Mouse (Mus musculus): ENCODE data around the gene Ano8. TPM values are rescaled to one million over a fixed set of nuclear protein-coding genes. Genes with fewer than 3 reads are reported as not detected.
A peak's percentile ranks its signal among the peaks of the same experiment; 100 is the strongest.
"Not testable (repeated sequence)": the region's sequence is repeated elsewhere in the genome, so short reads cannot be mapped to it uniquely, and the experiment has no call there.

Ano8 gene
- 2.4 and 3.2 TPM in 2 replicates for polyA plus RNA-seq (2016; fragmentation: Nextera tagmentation; extraction: Ambion mirVana)

DNA sequence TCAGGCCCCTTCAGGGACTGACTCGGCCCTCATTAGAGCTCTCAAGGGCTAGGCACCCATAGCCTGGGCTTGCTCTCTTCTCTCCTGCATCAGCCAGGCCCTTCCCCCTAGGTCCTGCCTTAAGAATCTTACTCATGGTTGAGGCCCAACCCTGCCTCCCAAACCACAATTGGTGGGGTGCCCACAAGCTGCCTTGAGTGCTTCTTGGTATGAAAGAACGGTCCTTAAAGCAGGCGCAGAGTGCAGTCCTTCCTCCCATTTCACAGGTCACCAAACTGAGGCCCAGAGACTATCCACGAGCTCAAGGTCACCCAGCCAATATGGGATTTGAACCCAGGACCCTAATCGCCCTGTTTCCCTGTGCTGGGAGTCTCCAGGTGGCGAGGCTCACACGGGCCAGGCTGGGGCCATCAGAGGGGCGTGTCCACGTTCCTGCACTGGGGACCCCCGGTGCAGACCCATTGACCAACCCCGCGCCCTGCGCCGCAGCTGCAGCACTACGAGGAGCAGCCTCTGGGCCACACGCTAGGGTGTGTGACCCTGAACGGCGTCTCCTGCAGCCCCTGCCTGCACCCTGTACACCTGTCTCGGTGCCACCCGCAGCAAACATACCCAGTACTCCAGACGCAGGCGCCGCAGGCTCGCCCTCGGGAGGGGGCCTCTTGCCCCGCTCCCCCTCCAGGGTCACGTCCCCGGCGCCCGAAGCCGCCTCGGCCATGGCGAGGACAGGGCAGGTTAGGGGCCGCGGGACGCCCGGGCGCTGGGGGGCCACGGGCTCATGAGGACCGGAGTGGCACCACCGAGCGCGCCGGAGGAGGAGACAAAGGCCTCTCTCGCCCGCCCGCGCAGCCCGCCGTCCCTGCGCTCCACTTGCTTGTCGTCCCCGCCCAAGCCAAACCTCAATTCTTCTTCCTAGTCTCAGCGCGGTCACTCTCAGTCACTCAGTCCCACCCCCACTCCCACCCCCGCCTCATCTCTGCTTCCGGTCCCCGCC, at the start of gene Ano8:
Ano8 (minus strand) TSS at position 822 of the 994 bp plus-strand sequence.
- Histone ChIP-seq H3K27me3 (replicated peaks; ENCODE audit: low read depth, poor library complexity, severe bottlenecking) (peaks cover 19% of the 10 kb centered on the region), H3K27ac (replicated peaks) (peak within 1 kb of the TSS; percentile 97), H3K4me1 (peaks cover 65% of the 10 kb centered on the region), H3K4me3 (peak within 1 kb of the TSS; percentile 92), H3K36me3 (replicated peaks) (peaks cover 48% of the 10 kb centered on the region), H3K9me3 (no peaks in the 10 kb centered on the region)
- 5% methylated on average over 58 of the region's 58 CpGs for WGBS
- DNase-seq (ENCODE audit: low spot score), result peak; percentile 92

DNA sequence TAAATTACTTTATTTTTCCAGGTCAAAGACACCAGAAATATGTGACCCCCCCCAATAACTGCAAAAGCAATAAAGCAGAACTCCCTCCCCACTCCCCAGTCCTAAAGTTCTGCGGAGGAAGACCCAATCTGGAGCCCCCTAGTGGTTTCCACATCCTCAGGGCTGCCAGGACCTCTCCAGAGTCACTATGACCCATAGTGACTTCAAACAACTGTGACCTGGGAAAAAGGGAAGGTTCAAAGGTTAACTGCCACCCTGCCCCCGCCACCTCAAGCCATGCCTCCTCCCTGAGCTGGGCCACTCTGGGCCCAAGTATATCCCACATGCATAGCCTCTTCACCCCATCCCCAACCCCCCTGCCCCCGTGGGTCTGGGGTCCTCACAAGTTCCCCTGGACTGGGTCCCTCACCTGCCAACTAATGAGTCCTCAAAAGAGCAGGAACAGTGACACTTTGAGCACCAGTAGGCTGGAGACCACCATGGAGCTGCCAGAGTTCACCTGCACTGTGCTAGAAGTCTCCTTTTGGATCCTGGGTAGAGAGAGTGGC, 48.6 kb upstream of the Ano8 start:
- Histone ChIP-seq H3K4me1 (peaks cover 22% of the 10 kb centered on the region), H3K36me3 (replicated peaks) (no peaks in the 10 kb centered on the region), H3K4me3 (no peak overlapping the region), H3K27me3 (replicated peaks; ENCODE audit: low read depth, poor library complexity, severe bottlenecking) (peaks cover 48% of the 10 kb centered on the region), H3K27ac (replicated peaks) (no peak overlapping the region), H3K9me3 (no peaks in the 10 kb centered on the region)
- DNase-seq (ENCODE audit: low spot score), result no peak
- WGBS, result 37% methylated on average over 3 of the region's 3 CpGs

DNA sequence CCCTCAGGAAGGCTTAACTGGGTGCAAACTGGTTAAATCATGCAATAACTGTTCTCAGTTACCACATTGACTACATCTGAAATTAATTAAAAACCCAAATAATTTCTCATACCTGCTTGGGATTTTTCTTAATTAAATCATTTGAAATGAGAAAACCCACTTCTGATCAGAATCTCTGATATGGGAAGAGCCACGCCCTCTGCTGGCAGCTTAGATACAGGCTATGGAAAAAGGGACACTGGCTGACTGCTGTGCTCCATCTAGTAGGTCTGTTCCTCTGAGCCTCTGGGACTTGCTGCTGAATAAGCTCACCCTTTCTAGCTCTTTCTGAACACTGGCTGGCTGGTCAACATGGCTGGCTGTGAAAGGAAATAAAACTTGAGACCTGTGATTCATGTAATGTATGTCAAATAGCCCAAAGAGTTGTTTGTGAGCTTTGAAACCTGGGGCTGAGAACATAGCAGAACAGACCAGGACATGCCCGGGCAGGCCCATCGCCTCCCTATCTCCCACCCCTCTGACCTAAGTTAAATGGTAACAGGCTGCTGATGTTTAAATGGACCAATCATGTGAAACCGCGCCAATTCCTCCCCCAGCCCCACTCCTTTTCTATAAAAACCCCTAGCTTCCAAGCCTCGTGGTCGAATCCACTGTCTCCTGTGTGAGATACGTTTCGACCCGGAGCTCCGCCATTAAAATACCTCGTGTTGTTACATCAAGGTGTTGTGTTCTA, 45.1 kb upstream of the Ano8 start:
- H3K27ac ChIP-seq (replicated peaks); H3K9me3 ChIP-seq; H3K4me3 ChIP-seq; DNase-seq (ENCODE audit: low spot score); H3K36me3 ChIP-seq (replicated peaks): not testable (repeated sequence)
- WGBS, result 72% methylated on average over 8 of the region's 12 CpGs
- H3K27me3 ChIP-seq (replicated peaks; ENCODE audit: low read depth, poor library complexity, severe bottlenecking), result peaks cover 47% of the 10 kb centered on the region
- H3K4me1 ChIP-seq, result peaks cover 22% of the 10 kb centered on the region

DNA sequence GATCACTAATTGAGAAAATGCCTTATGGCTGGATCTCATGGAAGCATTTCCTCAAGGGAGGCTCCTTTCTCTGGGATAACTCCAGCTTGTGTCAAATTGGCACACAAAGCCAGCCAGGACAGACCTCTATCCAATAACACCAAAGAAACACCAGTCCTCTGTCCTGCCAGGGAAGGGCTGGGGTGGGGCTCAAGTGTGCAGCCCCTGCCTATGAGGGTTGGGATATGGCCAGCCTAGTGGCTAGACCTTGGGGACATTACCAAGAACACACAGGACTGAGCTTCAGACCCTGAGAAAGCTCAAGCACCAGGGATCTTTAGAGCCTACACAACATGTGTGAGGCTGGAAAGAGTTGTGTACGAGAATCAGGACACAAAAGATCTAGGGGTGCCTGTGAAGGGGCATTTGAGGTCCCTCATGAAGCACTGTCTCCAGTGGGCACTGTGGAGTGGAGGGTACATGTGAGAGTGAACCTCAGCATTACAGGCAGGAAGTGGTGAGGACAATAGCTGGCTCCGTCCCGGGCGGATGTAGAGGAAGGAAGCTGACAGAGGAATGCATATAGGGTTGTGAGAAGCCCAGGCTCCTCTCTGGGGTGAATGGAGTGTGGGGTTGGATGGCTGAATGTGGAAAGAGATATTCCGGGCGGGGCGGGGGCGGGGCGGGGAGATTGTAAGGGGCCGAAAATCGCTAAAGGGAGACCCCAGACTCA, 42.8 kb upstream of the Ano8 start:
- peaks cover 54% of the 10 kb centered on the region for H3K27me3 ChIP-seq (replicated peaks; ENCODE audit: low read depth, poor library complexity, severe bottlenecking)
- H3K9me3 ChIP-seq, result no peaks in the 10 kb centered on the region
- peaks cover 28% of the 10 kb centered on the region for H3K4me1 ChIP-seq
- no peak overlapping the region for H3K4me3 ChIP-seq
- H3K27ac ChIP-seq (replicated peaks), result peak overlapping the region; percentile 71
- no peak for DNase-seq (ENCODE audit: low spot score)
- 77% methylated on average over 11 of the region's 11 CpGs for WGBS
- no peaks in the 10 kb centered on the region for H3K36me3 ChIP-seq (replicated peaks)

DNA sequence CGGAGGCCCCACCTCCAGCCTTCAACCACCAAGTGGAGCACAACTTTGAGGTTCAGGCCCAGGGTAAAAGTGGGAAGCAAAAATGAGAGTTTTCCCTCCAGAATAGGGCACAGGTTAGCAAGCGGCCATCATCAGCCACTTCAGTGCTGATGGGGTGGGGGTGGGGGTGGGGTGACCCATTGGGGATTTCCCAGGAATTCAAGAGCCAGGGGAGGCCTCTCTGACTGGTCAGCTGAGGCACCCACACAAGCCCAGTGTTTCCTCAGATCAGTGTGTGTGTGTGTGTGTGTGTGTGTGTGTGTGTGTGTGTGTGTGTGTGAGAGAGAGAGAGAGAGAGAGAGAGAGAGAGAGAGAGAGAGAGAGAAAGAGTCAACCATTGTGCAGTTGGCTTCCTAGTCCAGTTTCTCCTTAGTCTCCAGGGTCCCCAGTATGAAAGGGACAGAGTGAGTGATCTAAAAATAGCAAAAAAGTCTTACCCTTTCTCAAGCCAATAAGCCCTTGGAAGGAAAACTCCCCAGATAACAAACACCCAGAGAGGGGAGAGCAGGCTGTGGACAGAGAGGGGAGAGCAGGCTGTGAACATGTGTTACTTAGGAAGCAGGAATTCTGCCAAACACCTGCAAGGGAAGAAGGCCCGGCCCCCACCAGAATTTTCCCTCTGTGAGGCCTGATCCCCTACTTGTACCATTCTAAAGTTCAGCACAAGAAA, 41.6 kb upstream of the Ano8 start:
- H3K27me3 ChIP-seq (replicated peaks; ENCODE audit: low read depth, poor library complexity, severe bottlenecking), result peaks cover 65% of the 10 kb centered on the region
- WGBS, result 51% methylated on average over 3 of the region's 3 CpGs
- H3K9me3 ChIP-seq, result no peaks in the 10 kb centered on the region
- no peak for DNase-seq (ENCODE audit: low spot score)
- peaks cover 28% of the 10 kb centered on the region for H3K4me1 ChIP-seq
- no peak overlapping the region for H3K4me3 ChIP-seq
- no peak overlapping the region; the same call in 1 of the 2 replicates for H3K27ac ChIP-seq (replicated peaks)
- H3K36me3 ChIP-seq (replicated peaks), result no peaks in the 10 kb centered on the region

DNA sequence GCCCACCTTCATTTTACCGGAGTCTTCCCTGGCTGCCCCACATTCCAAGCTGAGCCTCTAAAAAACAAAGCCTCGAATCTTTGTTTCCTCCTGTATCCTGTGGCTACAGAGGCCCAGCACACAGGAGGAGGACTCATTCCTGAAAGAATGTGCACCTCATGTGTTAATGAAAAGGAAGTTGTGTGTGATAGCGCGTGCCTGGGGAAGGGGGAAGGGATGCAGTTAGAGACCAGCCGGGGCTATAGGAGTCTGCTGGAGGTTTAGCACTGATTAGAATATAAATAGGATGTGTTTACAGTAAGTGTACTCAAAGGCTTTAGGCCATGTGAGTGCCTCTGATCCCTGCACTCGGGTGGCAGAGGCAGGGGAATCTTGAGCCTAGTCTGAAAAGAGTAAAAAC, 40.5 kb upstream of the Ano8 start:
- H3K9me3 ChIP-seq, result no peaks in the 10 kb centered on the region
- peaks cover 68% of the 10 kb centered on the region for H3K27me3 ChIP-seq (replicated peaks; ENCODE audit: low read depth, poor library complexity, severe bottlenecking)
- peak; percentile 46 for DNase-seq (ENCODE audit: low spot score)
- WGBS, result 8% methylated on average over 6 of the region's 6 CpGs
- no peak overlapping the region for H3K4me3 ChIP-seq
- H3K4me1 ChIP-seq, result peaks cover 35% of the 10 kb centered on the region
- H3K36me3 ChIP-seq (replicated peaks), result no peaks in the 10 kb centered on the region
- H3K27ac ChIP-seq (replicated peaks), result no peak overlapping the region

DNA sequence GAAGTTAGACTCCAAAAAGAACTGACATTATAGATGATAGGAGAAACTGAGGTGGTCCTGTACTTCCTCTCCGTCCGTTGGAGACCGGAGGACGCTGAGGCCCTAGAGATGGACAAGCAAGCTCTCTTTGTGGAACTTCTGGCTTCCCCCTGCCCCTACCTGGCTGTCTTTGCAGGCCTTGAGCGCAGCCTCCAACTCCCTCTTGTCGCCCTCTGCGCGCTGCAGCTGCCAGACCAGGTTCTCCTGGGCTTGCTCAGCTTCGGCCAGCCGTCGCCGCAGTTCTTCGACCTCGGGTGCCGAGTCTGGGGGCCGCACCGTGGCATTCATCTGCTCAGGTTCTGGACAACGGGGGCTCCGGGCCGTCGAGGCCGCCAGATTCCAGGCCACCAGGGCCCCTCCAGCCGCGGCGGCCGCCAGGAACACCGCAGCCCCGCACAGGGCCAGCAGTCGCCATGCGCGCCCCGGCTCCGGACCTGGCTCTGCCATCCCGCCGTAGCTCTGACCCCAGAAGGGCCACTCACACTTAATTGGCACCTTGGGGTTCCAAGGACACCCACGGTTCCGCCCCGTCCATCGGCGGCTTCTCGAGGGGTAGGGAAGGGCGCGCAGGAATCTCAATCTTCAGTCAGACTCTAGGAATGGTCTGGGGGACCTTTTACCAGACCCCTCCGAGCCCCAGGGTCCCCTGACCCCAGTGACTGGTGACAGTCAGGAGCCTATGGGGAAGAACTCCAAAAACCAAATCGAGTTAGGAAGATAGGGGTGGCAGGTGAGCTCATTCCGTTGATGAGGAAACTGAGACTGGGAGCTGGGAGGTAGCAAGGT, 39.7 kb upstream of the Ano8 start, which contains the start of gene Ccdc194:
Ccdc194 (minus strand) TSS at position 486 of the 825 bp plus-strand sequence.
- H3K9me3 ChIP-seq, result no peaks in the 10 kb centered on the region
- peak; percentile 54 for DNase-seq (ENCODE audit: low spot score)
- no peaks in the 10 kb centered on the region for H3K36me3 ChIP-seq (replicated peaks)
- peak within 1 kb of the TSS; percentile 48 for H3K4me3 ChIP-seq
- peak within 1 kb of the TSS; percentile 45 for H3K27ac ChIP-seq (replicated peaks)
- WGBS, result 5% methylated on average over 46 of the region's 46 CpGs
- H3K27me3 ChIP-seq (replicated peaks; ENCODE audit: low read depth, poor library complexity, severe bottlenecking), result peaks cover 68% of the 10 kb centered on the region
- H3K4me1 ChIP-seq, result peaks cover 39% of the 10 kb centered on the region

DNA sequence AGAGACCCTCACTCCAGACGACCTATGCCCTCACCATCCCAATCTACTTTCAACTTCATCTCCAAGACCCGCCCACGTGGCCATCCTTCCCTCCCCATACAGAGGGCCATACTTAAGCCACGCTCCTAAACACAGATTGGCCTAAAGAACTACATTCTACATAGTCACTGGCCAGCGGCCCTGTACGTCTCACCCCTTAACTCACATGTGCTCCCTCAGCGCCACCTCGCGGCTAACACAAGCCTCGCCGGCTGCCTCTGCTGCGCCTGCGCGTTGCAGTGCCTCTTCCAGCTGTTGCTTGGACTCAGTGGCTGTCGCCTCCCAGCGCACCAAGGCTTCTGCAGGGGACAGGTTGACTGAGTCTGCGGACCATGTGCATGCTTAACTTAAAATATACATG, 35.9 kb upstream of the Ano8 start:
- Histone ChIP-seq H3K27ac (replicated peaks) (no peak overlapping the region), H3K4me3 (peak overlapping the region; percentile 8), H3K4me1 (peaks cover 48% of the 10 kb centered on the region), H3K27me3 (replicated peaks; ENCODE audit: low read depth, poor library complexity, severe bottlenecking) (peaks cover 45% of the 10 kb centered on the region), H3K36me3 (replicated peaks) (no peaks in the 10 kb centered on the region), H3K9me3 (no peaks in the 10 kb centered on the region)
- WGBS, result 4% methylated on average over 17 of the region's 17 CpGs
- DNase-seq (ENCODE audit: low spot score), result peak; percentile 95

DNA sequence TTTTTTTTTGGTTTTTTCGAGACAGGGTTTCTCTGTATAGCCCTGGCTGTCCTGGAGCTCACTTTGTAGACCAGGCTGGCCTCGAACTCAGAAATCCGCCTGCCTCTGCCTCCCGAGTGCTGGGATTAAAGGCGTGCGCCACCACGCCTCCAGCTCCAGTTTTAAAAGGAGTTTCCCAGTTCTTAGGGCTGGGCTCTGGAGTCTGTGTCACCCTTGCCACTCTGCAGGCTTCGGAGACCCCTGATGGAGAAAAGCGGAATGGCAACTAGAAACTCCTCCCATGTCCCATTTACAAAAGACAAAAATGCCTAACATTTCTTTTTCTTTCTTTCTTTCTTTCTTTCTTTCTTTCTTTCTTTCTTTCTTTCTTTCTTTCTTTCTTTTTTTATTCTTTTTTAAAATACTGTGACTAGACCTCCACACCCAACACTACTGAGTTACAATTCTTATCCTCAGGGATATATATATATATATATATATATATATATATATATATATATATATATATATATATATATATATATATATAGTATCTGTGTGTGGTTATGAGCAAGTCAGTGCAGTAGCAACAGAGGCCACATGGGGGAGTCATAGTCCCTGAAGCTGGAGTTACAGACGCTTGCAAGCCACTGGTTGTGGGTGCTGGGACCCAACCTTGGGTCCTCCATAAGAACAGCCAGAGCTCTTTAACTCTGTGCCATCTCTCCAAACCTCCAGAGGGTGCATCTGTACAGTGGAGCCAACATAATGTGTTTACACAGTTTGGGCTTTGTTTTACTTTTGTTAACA, 33.5 kb upstream of the Ano8 start:
- H3K36me3 ChIP-seq (replicated peaks); H3K9me3 ChIP-seq; H3K4me3 ChIP-seq; H3K27ac ChIP-seq (replicated peaks): not testable (repeated sequence)
- Histone ChIP-seq H3K4me1 (peaks cover 33% of the 10 kb centered on the region), H3K27me3 (replicated peaks; ENCODE audit: low read depth, poor library complexity, severe bottlenecking) (peaks cover 21% of the 10 kb centered on the region)
- peak; percentile 75 for DNase-seq (ENCODE audit: low spot score)
- WGBS, result 42% methylated on average over 10 of the region's 10 CpGs

DNA sequence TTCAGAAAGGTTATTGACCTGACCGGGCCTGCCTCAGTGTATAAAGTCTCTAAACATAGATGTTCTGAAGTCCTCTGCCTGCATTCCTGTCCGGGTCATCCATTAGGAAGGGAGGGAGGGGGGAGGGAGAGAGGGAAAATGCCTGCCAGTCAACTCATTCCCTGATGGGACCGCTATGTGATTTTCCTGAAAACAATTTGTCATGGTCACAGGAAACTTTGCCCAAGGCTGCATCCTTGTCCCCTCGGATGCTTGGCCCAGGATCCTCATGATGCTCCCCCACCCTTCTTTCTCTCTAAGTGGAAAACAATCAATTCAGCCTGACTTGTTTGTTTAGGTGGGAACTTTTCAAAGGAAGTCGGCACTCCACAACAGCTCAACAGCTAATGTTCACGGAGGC, 31.0 kb upstream of the Ano8 start:
- H3K4me1 ChIP-seq, result peaks cover 39% of the 10 kb centered on the region
- H3K4me3 ChIP-seq, result no peak overlapping the region
- H3K27me3 ChIP-seq (replicated peaks; ENCODE audit: low read depth, poor library complexity, severe bottlenecking), result peaks cover 2% of the 10 kb centered on the region
- H3K9me3 ChIP-seq, result no peaks in the 10 kb centered on the region
- peak; percentile 48 for DNase-seq (ENCODE audit: low spot score)
- WGBS, result 9% methylated on average over 6 of the region's 6 CpGs
- H3K27ac ChIP-seq (replicated peaks), result no peak overlapping the region; the same call in 1 of the 2 replicates
- H3K36me3 ChIP-seq (replicated peaks), result no peaks in the 10 kb centered on the region
